Mouse (Mus musculus): Measurements from ENCODE around the gene St8sia4.
A peak's percentile ranks its signal among the peaks of the same experiment; 100 is the strongest.

St8sia4 gene

GRCm38 (mm10) chr1:95667435-95668252, at the start of gene St8sia4:
Gene St8sia4, minus strand, starts transcription at chr1:95667571.
- peak; percentile 15 for DNase-seq (ENCODE audit: extremely low read depth, insufficient read length, low spot score)

GRCm38 (mm10) chr1:95709181-95709580, 41.8 kb upstream of the St8sia4 start:
- DNase-seq (ENCODE audit: extremely low read depth, insufficient read length, low spot score), result no peak

- DNase-seq (ENCODE audit: extremely low read depth, insufficient read length, low spot score), result no peak
Observed at GRCm38 (mm10) chr1:95699903-95700302, 32.5 kb upstream of the St8sia4 start.

GRCm38 (mm10) chr1:95674052-95674451, 6.7 kb upstream of the St8sia4 start:
- DNase-seq (ENCODE audit: extremely low read depth, insufficient read length, low spot score), result no peak

- DNase-seq (ENCODE audit: extremely low read depth, insufficient read length, low spot score), result no peak
Observed at GRCm38 (mm10) chr1:95668253-95668805, 958 bp upstream of the St8sia4 start.

GRCm38 (mm10) chr1:95666541-95667320, 640 bp downstream of the St8sia4 start:
- no peak for DNase-seq (ENCODE audit: extremely low read depth, insufficient read length, low spot score)

GRCm38 (mm10) chr1:95665951-95666484, 1.4 kb downstream of the St8sia4 start:
- DNase-seq (ENCODE audit: extremely low read depth, insufficient read length, low spot score), result no peak

- DNase-seq (ENCODE audit: extremely low read depth, insufficient read length, low spot score), result no peak
Observed at GRCm38 (mm10) chr1:95664969-95665702, 2.2 kb downstream of the St8sia4 start.

- no peak for DNase-seq (ENCODE audit: extremely low read depth, insufficient read length, low spot score)
Observed at GRCm38 (mm10) chr1:95664321-95664825, 3.0 kb downstream of the St8sia4 start.

GRCm38 (mm10) chr1:95657051-95657668, 10.2 kb downstream of the St8sia4 start:
- DNase-seq (ENCODE audit: extremely low read depth, insufficient read length, low spot score), result peak; percentile 39

GRCm38 (mm10) chr1:95655564-95655963, 11.8 kb downstream of the St8sia4 start:
- no peak for DNase-seq (ENCODE audit: extremely low read depth, insufficient read length, low spot score)

GRCm38 (mm10) chr1:95653445-95653844, 13.9 kb downstream of the St8sia4 start:
- DNase-seq (ENCODE audit: extremely low read depth, insufficient read length, low spot score), result no peak

- no peak for DNase-seq (ENCODE audit: extremely low read depth, insufficient read length, low spot score)
Observed at GRCm38 (mm10) chr1:95644292-95644691, 23.1 kb downstream of the St8sia4 start.

GRCm38 (mm10) chr1:95639001-95639400, 28.4 kb downstream of the St8sia4 start:
- DNase-seq (ENCODE audit: extremely low read depth, insufficient read length, low spot score), result no peak

- DNase-seq (ENCODE audit: extremely low read depth, insufficient read length, low spot score), result no peak
Observed at GRCm38 (mm10) chr1:95624376-95624775, 43.0 kb downstream of the St8sia4 start.

- DNase-seq (ENCODE audit: extremely low read depth, insufficient read length, low spot score), result no peak
Observed at GRCm38 (mm10) chr1:95618647-95619046, 48.7 kb downstream of the St8sia4 start.

- no peak for DNase-seq (ENCODE audit: extremely low read depth, insufficient read length, low spot score)
Observed at GRCm38 (mm10) chr1:95618125-95618524, 49.2 kb downstream of the St8sia4 start.

GRCm38 (mm10) chr1:95610017-95610416, 57.4 kb downstream of the St8sia4 start:
- DNase-seq (ENCODE audit: extremely low read depth, insufficient read length, low spot score), result no peak

GRCm38 (mm10) chr1:95609045-95609444, 58.3 kb downstream of the St8sia4 start:
- DNase-seq (ENCODE audit: extremely low read depth, insufficient read length, low spot score), result no peak

- no peak for DNase-seq (ENCODE audit: extremely low read depth, insufficient read length, low spot score)
Observed at GRCm38 (mm10) chr1:95605458-95605857, 61.9 kb downstream of the St8sia4 start.
